Mouse (Mus musculus): ENCODE measurements around the gene Prkag3.

GRCm38 (mm10) chr1:74712046-74712445 is 37.0 kb downstream of the Prkag3 start:
- TF ChIP-seq CHD2 (IDR thresholded peaks at IDR 0.05; ENCODE audit: low read depth, low read length) (no peak), ZC3H11A (IDR thresholded peaks at IDR 0.05; ENCODE audit: borderline replicate concordance, low read depth, low read length) (no peak), HCFC1 (IDR thresholded peaks at IDR 0.05; ENCODE audit: borderline replicate concordance, insufficient read depth, low read length) (no peak), ZNF384 (IDR thresholded peaks at IDR 0.05; ENCODE audit: low read depth, low read length) (no peak), MAFK (IDR thresholded peaks at IDR 0.05; ENCODE audit: insufficient read depth, low read depth, low read length) (no peak)
